Mouse (Mus musculus) megakaryocyte progenitor cell, adult 5-6 weeks (primary cell): ENCODE measurements around the gene Smad6. TPM values are rescaled to one million over a fixed set of nuclear protein-coding genes. Genes with fewer than 3 reads are reported as not detected.

Source experiments
- ATAC-seq: replicated peaks from 2 replicates; pipeline ENCODE4 v1.8.0; 2016; ENCODE audit warnings: mild to moderate bottlenecking, moderate TSS enrichment, inconsistent platforms; ENCODE audit not compliant: poor library complexity
- total RNA-seq, 2 experiments: library from RNA; stranded (forward) in 1 of 2; stranded (reverse) in 1 of 2; fragments of 157-497, 149-512 nt in 1 of 2; fragments of 200-1000 nt in 1 of 2; gene quantifications; 2 replicates each; pipeline versions ENCODE4 v1.2.3 to v1.2.4; 2015 to 2017

Gene Smad6
- total RNA-seq, 2 experiments from 2014 or later = 0.72 to 1.2 TPM

DNA sequence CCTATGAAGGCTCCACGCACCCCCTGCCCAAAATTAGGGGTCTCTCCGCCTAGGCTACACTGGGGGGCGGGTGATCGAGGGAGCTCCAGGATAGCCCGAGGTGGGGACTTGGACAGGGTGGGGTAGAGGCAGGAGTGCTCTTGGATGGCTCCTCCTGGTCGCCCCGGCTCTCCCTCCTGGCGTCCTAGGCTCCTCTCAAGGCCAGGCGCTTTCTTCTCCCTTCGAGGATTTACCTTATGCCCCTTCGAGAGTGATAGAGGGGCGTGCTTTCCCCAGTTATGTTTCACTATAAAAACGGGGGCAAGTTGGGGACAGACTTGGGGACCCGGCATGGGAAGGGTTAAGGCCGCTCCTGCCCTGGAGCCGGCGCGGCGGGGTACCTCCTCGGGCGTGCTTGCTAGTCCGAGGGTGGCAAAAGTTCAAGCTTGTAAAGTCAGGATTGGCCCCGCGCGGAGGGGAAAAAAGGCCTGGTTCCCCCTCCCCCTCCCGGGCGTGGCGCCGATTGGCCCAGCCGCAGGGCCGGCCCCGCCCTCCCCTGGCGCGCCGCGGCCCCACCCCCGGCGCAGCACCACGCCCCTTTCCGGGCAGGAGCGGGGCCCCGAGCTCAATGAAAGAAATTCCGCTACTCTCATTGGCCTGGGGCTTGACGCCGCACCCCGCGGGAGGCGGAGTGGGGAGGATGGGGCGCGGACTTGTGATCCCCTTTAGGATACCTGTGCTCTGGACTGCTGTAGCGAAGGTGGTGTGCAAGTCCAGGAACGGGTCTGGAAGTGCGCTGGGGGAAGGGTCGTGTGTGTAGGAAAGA is 905 bp upstream of the Smad6 start:
- ATAC-seq = peak; percentile 73

DNA sequence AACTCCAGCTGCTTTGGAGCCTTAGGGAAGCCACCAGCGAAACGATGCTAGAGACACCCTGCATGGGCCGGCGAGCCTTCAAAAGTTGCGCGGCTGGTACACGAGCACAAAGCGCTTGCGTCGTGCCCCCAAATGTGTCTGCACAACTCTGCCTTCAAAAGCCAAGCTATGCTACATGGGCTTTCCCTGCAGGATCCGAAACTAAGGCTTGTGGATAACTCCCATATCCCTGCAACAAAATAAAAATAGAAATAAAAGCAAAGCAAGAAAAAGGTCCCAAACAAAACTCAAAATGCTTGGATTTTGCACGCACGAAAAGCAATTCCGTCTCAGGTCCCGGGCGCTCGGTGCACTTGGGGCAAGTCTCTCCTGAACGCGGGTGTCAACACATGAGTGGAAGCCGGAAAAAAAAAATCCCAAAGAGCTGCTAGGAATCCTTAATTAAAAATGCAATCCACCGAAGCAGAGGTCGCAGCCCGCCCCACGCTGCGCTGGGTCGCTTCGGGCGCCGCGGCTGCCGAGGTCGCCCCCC is 474 bp downstream of the Smad6 start:
- no peak for ATAC-seq

- ATAC-seq = no peak
These were observed 1.1 kb downstream of the Smad6 start for GRCm38 (mm10) chr9:64020606-64021318.

GRCm38 (mm10) chr9:64020171-64020605 is 1.7 kb downstream of the Smad6 start:
- no peak for ATAC-seq

DNA sequence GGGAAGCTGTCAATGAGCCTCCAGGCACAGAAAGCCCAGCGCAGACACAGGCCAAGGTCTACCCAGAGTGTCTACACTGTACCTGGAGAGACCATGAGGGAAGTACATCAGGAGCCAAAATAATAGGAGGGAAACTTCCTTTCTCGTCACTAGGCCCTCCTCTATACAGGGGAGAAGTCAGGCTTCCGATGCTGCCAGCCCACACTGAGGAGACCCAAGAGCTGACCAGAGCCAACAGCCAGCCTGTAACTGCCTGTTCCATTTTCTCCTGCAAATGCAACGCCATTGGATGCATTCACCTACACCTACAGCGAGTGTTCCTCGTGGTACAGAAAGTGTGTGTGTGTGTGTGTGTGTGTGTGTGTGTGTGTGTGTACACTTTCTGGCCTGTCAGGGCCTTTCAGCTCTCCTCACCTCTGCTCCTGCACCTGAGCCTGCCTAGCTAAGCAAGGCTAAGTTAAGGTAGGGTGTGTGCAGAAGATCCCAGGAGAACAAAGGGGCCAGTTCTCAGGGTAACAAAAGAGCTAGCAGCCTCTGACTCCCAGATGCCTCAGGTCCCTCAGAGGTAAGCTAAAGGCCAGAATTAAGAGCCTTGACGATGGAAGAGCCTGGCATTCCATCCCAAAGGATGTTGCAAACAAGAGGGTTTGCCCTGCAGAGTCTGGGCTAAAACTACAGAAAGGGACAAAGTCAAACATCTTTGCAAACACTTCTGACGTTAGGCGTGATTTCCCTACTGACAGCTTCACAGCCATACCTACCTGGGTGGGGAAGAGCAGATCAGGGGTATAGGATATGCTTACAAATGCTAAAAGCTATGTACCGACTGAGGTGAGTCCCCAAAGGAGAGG is 2.6 kb downstream of the Smad6 start:
- ATAC-seq = no peak

DNA sequence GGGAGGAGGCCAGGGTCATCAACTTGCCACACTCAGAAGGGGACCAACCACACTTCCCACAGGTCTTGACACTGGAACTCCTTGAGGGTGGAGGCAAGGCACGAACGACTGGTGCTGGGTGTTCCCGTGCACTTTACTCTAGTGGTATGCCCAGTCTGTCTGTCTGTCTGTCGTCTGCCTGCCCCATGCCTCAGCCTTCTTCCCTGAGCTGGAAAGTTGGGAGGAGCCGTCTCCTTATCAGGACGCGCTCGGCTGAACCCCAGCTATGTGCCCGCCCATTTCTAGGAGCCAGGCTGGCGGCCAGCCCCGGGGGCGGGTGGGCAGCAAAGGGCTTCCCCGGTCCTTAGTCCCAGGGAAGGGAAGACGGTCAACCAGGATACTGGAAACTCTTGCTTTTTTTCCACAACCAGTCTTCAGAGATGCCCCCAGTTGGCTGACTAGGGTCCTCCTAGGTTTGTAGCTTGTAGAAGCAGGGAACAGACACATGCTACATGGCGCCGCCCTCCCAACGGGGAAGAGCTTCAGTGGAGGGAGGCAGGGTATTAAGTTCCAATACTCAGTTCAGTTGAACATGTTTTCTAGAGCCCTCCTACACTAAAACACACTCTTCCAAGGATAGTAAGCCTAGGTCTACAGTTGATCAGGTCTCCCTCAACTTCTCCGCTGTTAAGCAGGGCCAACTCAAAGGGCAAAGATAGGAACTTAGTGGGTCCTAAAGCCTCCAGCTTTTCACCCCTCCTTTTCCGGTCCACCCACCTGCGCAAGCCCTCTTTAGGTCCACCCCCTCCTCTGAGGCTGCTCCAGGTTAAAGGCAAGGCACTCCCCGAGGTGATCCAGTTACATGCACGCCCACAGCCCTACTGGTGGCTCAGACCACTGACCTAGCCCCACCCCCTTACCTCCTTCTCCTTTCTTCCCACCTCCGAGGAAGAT is 3.7 kb downstream of the Smad6 start:
- 0 out of 2 replicates have a peak, but pooled peaks have one; percentile 9 for ATAC-seq

DNA sequence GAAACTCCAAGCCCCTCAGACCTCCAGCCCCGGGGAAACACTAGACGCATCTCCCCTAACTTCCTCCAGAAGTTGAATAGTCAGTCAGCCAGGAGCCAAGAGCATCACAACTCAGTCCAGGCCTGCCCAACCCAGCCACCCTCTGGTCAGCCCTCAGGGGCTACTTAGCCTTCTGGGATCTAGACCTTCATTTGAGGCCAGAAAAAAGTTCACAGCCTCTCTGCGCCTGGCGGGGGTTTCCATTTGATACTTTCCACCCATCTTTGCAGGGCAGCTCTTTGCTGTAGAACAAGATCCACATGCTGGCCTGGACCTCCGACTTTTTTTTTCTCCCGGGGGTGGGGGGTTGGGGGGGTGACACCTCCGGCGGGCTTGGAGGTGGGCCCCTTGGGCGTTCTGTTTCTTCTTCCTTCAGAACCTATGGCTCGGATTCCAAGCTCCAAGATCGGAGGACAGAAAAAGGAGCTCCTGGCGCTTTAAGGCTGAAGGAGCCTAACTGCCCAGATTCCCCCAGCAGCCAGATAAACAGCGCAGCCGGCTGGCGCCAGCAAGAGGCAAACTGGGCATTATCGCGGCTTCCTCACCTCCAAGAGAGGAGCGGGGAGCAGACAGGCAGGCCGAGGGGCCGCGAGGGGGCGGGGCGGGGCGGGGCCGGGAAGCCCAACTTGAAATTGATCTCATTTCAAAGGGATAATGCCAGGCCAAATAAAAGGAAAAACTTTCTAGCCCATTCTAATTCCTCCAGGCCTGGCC is 5.0 kb downstream of the Smad6 start:
- peak; percentile 32; the same call in 1 of the 2 replicates for ATAC-seq

- no peak for ATAC-seq
These were observed 5.8 kb downstream of the Smad6 start for GRCm38 (mm10) chr9:64016092-64016491.

- ATAC-seq = no peak
These were observed 7.1 kb downstream of the Smad6 start for GRCm38 (mm10) chr9:64014801-64015200.

DNA sequence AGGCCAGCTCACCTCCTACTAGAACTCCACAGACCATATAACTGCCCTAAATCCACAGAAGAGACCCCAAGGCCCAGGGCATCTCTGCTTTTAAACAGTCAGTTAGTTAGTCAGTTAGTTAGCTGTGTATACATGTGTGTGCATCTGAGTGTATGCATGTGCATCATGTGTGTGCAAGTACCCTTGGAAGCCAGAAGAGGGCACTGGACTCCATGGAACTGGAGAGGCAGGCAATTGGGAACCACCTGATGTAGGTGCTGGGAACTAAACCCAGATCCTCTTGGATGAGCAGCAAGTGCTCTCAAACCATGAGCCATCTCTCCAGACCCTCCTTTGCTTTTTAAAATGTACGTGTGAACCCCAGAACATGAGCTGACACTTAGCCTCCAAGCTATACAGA is 10.5 kb downstream of the Smad6 start:
- ATAC-seq = no peak

DNA sequence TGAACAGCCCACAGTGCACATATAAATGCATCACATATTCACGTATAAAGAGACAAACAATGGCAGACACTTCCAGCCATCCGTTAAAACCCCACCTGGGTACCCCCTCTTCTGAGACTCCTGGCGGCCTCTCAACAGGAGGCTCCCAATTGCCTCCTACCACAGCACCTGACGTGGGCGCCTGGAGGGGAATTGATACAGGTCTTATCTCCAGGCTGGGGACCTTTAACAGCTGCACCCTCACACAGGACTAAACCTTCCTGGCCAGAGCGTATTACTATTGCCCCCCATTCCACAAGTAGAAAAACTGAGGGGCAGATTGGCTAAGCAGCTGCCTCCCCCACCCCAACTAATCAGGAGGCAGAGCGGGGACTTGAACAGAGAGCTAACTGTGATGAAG is 18.9 kb downstream of the Smad6 start:
- 0 out of 2 replicates have a peak, but pooled peaks have one; percentile 23 for ATAC-seq

DNA sequence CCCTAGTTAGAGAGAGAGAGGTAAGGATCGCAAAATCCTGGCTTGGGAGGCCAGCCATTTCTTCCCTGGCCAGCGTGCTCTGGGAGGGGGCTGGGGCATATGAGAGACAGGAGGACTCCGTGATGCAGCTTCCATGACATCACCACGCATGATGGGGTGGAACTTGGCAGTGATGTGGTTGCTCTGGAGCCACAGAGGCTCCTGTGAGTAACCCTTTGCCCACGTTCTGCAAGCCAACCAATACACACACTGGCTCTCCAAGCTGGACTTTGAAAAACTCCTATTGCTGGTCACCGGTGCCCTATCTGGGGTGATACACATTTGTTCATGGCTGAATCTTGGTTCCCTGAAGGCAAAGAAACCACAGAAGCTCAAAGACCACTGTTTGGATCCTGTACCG is 20.8 kb downstream of the Smad6 start:
- no peak for ATAC-seq

DNA sequence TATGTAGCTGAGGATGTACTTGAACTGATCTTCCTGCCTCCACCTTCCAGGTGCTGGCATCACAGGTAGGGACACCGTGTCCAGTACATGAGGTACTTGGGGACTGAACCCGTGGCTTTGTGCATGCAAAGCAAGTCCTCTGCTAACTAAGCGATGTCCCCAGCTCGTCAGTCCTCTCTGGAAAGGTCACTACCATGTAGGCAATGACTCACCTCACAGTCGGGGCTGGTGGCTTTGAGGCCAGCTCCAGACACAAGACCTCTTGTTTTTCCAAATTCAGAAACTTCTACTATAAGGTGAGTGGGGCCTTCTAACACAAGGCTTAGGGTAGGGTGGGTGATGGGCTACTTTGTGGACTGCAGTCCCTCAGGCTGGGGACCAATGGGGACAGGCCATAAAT is 21.8 kb downstream of the Smad6 start:
- no peak for ATAC-seq

DNA sequence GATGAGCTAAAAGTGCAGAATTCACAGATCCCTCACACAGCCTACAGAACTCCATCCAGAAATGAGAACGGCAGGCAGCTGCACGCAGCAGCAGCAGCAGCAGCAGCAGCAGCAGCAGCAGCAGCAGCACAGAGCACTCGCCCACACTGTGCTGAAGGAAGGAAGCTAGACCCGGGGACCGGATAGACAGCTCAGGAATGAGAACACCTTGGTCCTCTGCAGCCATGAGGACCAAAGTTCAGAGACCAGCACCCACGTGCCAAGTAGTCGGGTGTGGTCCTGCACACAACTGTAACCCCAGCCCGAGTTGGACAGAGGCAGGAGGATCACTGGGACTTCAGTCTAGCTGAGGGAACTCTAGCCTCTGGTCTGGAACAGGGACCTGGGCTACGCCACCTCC is 22.7 kb downstream of the Smad6 start:
- ATAC-seq = no peak

DNA sequence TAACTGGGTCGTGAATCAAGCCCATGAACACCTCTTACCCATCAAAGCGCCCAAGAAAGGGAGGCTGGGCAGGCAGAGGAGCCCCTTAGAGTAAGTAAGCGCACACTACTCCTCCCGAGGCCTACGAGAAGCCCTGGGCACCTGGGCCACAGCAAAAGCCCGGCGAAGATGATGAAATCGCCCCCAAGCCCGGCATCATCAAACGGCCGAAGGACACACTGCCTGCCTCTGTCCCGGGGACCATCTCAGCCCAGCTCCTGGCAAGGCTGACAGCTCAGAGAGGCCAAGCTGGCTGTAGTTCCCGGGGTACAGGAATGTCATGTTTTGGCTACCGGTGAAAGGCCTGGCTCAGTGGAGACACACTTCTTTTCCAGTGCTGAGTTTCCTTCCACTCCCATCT is 23.8 kb downstream of the Smad6 start:
- no peak for ATAC-seq

- ATAC-seq = no peak
These were observed 24.4 kb downstream of the Smad6 start for GRCm38 (mm10) chr9:63997439-63997838.

DNA sequence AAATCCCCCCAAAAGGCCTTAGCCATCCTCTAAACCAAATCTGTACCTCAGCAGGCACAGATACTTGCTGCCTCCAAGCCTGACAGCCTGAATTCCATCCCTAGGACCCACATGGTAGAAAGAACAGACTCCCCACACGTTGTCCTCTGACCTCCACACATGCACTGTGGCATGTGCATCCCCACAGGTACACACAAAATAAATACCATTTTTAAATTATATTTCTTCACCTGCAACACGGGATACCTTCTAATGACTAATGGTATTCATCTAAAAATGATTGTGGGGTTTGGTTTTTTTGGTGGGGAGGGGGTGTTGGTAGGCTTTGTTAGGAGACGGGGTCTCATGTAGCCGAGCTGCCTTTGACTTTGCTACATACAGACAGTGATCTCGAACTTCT is 28.6 kb downstream of the Smad6 start:
- ATAC-seq = no peak

DNA sequence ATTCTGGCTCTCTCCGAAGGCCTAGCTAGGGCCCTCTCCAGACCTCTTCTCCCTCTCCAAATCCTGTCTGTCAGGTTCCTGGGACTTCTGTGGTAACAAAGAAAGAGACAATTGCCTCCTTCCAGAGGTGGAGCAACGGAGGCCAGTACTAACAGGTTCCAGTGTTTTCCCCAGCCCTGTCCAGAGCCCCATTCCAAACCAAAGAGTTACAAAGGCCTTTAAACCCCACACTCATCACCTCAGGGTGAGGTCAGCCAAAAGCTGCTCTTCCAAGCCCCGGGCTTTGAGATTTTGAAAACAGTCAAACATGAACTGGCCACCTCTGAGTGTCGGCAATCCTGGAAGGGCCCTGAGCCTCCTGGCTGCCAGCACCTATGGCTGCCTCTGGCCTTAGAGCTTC is 29.1 kb downstream of the Smad6 start:
- no peak for ATAC-seq

DNA sequence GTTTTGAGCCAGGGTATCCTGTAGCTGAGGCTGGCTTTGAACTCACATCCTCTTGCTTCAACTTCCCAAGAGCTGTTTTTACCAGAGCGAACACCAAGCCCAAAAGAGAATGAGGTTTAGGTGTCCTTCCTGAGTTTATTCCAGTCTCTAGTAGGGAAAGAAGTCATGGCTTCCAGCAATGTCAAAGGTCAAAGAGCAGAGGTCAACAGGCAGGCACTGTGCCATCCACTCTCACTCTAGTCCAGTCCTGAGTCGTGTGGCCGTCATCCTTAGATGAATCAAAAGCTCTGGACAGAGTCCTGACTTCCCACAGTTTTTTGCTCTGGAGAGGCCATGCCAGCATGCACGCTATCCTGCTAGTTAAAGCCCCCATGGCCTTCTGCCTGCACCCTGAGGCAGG is 30.7 kb downstream of the Smad6 start:
- ATAC-seq = no peak
